Mouse (Mus musculus): ENCODE measurements around the gene Pla2g12a. TPM values are rescaled to one million over a fixed set of nuclear protein-coding genes. Genes with fewer than 3 reads are reported as not detected.
A peak's percentile ranks its signal among the peaks of the same experiment; 100 is the strongest.

The Pla2g12a gene
- 67.3 and 67.9 TPM in 2 replicates for polyA plus RNA-seq (2014; fragmentation: Nextera tagmentation; extraction: Ambion mirVana)

- under 1% methylated on average over 58 of the region's 66 CpGs for WGBS
- no peaks in the 10 kb centered on the region; the same call in 1 of the 2 replicates for H3K27me3 ChIP-seq (ENCODE audit: control insufficient read depth, insufficient read depth, low read length)
- H3K36me3 ChIP-seq (ENCODE audit: control insufficient read depth, insufficient read depth, low read length) = no peaks in the 10 kb centered on the region
- peak within 1 kb of the TSS; percentile 77 for H3K9ac ChIP-seq (ENCODE audit: low read length)
- peak; percentile 86 for ATAC-seq (ENCODE audit: insufficient number of reproducible peaks, insufficient read depth, low FRiP score, low read depth)
- peak within 1 kb of the TSS; percentile 70 to 79 for H3K27ac ChIP-seq (replicated peaks in 1 of 2; ENCODE audit: control insufficient read depth in 1 of 2, insufficient read depth in 1 of 2, low read depth in 2 of 2, low read length in 2 of 2)
- peak within 1 kb of the TSS; percentile 70 to 91 for H3K4me3 ChIP-seq (ENCODE audit: control insufficient read depth in 1 of 2, insufficient read depth in 1 of 2, low read depth in 1 of 2, low read length in 2 of 2)
- H3K4me1 ChIP-seq (ENCODE audit: control insufficient read depth in 2 of 2, insufficient read depth in 2 of 2, low read length in 2 of 2) = peaks cover 6 to 13% of the 10 kb centered on the region in 2 experiments
- no peaks in the 10 kb centered on the region for H3K9me3 ChIP-seq (ENCODE audit: control insufficient read depth, low read length)
- H3K4me2 ChIP-seq (ENCODE audit: low read length) = peak within 1 kb of the TSS; percentile 90
Measured at GRCm38 (mm10) chr3:129878405-129879021, at the start of gene Pla2g12a. Pla2g12a (plus strand) TSS chr3:129878606.

- ATAC-seq (ENCODE audit: insufficient number of reproducible peaks, insufficient read depth, low FRiP score, low read depth) = peak; percentile 36
Measured at GRCm38 (mm10) chr3:129830626-129831025, 47.8 kb upstream of the Pla2g12a start.

GRCm38 (mm10) chr3:129831035-129831568, 47.3 kb upstream of the Pla2g12a start, which contains the start of gene Gar1:
Gar1 (minus strand) TSS chr3:129831396.
- H3K4me1 ChIP-seq (ENCODE audit: control insufficient read depth in 2 of 2, insufficient read depth in 2 of 2, low read length in 2 of 2) = peaks cover 13 to 17% of the 10 kb centered on the region in 2 experiments
- peak within 1 kb of the TSS; percentile 88 for H3K9ac ChIP-seq (ENCODE audit: low read length)
- peak within 1 kb of the TSS; percentile 85 to 87 for H3K27ac ChIP-seq (replicated peaks in 1 of 2; ENCODE audit: control insufficient read depth in 1 of 2, insufficient read depth in 1 of 2, low read depth in 2 of 2, low read length in 2 of 2)
- peak within 1 kb of the TSS; percentile 92 for H3K4me3 ChIP-seq (ENCODE audit: control insufficient read depth in 1 of 2, insufficient read depth in 1 of 2, low read depth in 1 of 2, low read length in 2 of 2)
- ATAC-seq (ENCODE audit: insufficient number of reproducible peaks, insufficient read depth, low FRiP score, low read depth) = peak; percentile 86
- no peaks in the 10 kb centered on the region for H3K9me3 ChIP-seq (ENCODE audit: control insufficient read depth, low read length)
- no peaks in the 10 kb centered on the region for H3K27me3 ChIP-seq (ENCODE audit: control insufficient read depth, insufficient read depth, low read length)
- H3K36me3 ChIP-seq (ENCODE audit: control insufficient read depth, insufficient read depth, low read length) = peaks cover 19% of the 10 kb centered on the region
- peak within 1 kb of the TSS; percentile 76 for H3K4me2 ChIP-seq (ENCODE audit: low read length)
- WGBS = under 1% methylated on average over 60 of the region's 60 CpGs

More at GRCm38 (mm10) chr3:129830626-129831025, 47.8 kb upstream of the Pla2g12a start:
- Histone ChIP-seq H3K27ac (replicated peaks in 1 of 2; ENCODE audit: control insufficient read depth in 1 of 2, insufficient read depth in 1 of 2, low read depth in 2 of 2, low read length in 2 of 2) (peak overlapping the region; percentile 85 to 87), H3K4me2 (ENCODE audit: low read length) (peak overlapping the region; percentile 76), H3K9me3 (ENCODE audit: control insufficient read depth, low read length) (no peaks in the 10 kb centered on the region), H3K27me3 (ENCODE audit: control insufficient read depth, insufficient read depth, low read length) (no peaks in the 10 kb centered on the region), H3K4me1 (ENCODE audit: control insufficient read depth in 2 of 2, insufficient read depth in 2 of 2, low read length in 2 of 2) (peaks cover 8 to 13% of the 10 kb centered on the region in 2 experiments), H3K36me3 (ENCODE audit: control insufficient read depth, insufficient read depth, low read length) (peaks cover 20% of the 10 kb centered on the region), H3K4me3 (ENCODE audit: control insufficient read depth in 1 of 2, insufficient read depth in 1 of 2, low read depth in 1 of 2, low read length in 2 of 2) (peak overlapping the region; percentile 92), H3K9ac (ENCODE audit: low read length) (peak overlapping the region; percentile 88)
- WGBS = under 1% methylated on average over 40 of the region's 45 CpGs

DNA sequence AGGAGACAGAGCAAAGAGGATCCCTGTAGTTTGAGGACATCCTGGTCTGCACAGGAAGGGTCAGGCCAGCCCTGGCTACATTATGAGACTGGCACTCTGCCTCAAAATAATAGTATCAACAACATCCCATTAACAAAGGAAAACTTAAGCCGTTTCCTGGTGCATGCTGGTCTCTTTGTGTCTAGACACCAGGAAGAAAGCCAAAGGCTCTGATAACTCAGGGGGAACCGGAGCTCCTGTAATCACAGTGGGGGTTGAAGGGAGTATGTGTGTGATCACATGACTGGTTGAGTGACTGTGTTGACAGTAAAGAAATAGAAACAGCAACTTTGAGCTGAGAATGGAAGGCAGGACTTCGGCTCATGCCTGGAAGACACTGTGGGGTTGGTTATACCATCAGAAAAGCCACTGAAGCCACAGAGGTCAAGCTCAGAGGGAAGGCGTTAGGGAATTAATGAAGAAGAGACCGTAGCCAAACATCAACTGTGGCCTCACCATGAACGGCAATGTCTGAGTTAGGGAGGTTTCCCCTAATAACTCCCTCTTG, 42.9 kb upstream of the Pla2g12a start, which contains the start of gene Cfi:
Gene Cfi (plus strand): TSS at position 497 of the 547 bp plus-strand sequence.
- peaks cover 8 to 9% of the 10 kb centered on the region in 2 experiments; a peak in 3 of 4 replicates for H3K4me1 ChIP-seq (ENCODE audit: control insufficient read depth in 2 of 2, insufficient read depth in 2 of 2, low read length in 2 of 2)
- H3K9ac ChIP-seq (ENCODE audit: low read length) = no peak within 1 kb of the TSS
- peak within 1 kb of the TSS; percentile 45 to 77 for H3K27ac ChIP-seq (replicated peaks in 1 of 2; ENCODE audit: control insufficient read depth in 1 of 2, insufficient read depth in 1 of 2, low read depth in 2 of 2, low read length in 2 of 2)
- H3K9me3 ChIP-seq (ENCODE audit: control insufficient read depth, low read length) = no peaks in the 10 kb centered on the region
- no peaks in the 10 kb centered on the region for H3K27me3 ChIP-seq (ENCODE audit: control insufficient read depth, insufficient read depth, low read length)
- WGBS = 41% methylated on average over 6 of the region's 6 CpGs
- ATAC-seq (ENCODE audit: insufficient number of reproducible peaks, insufficient read depth, low FRiP score, low read depth) = no peak
- no peaks in the 10 kb centered on the region for H3K36me3 ChIP-seq (ENCODE audit: control insufficient read depth, insufficient read depth, low read length)
- H3K4me3 ChIP-seq (ENCODE audit: control insufficient read depth in 1 of 2, insufficient read depth in 1 of 2, low read depth in 1 of 2, low read length in 2 of 2) = 0 out of 4 replicates have a peak within 1 kb of the TSS, but pooled peaks of 1 of the 2 experiments have one; percentile 0
- peak within 1 kb of the TSS; percentile 52 for H3K4me2 ChIP-seq (ENCODE audit: low read length)

GRCm38 (mm10) chr3:129836051-129836697, 42.2 kb upstream of the Pla2g12a start:
- Histone ChIP-seq H3K27ac (replicated peaks in 1 of 2; ENCODE audit: control insufficient read depth in 1 of 2, insufficient read depth in 1 of 2, low read depth in 2 of 2, low read length in 2 of 2) (peak overlapping the region; percentile 45 to 77), H3K4me3 (ENCODE audit: control insufficient read depth in 1 of 2, insufficient read depth in 1 of 2, low read depth in 1 of 2, low read length in 2 of 2) (0 out of 4 replicates have a peak overlapping the region, but pooled peaks of 1 of the 2 experiments have one; percentile 0), H3K9ac (ENCODE audit: low read length) (no peak overlapping the region), H3K27me3 (ENCODE audit: control insufficient read depth, insufficient read depth, low read length) (no peaks in the 10 kb centered on the region), H3K4me1 (ENCODE audit: control insufficient read depth in 2 of 2, insufficient read depth in 2 of 2, low read length in 2 of 2) (peaks cover 8 to 9% of the 10 kb centered on the region in 2 experiments; a peak in 3 of 4 replicates), H3K9me3 (ENCODE audit: control insufficient read depth, low read length) (no peaks in the 10 kb centered on the region), H3K4me2 (ENCODE audit: low read length) (peak overlapping the region; percentile 52), H3K36me3 (ENCODE audit: control insufficient read depth, insufficient read depth, low read length) (no peaks in the 10 kb centered on the region)
- 14% methylated on average over 11 of the region's 11 CpGs for WGBS
- peak; percentile 44; the same call in 1 of the 2 replicates for ATAC-seq (ENCODE audit: insufficient number of reproducible peaks, insufficient read depth, low FRiP score, low read depth)

DNA sequence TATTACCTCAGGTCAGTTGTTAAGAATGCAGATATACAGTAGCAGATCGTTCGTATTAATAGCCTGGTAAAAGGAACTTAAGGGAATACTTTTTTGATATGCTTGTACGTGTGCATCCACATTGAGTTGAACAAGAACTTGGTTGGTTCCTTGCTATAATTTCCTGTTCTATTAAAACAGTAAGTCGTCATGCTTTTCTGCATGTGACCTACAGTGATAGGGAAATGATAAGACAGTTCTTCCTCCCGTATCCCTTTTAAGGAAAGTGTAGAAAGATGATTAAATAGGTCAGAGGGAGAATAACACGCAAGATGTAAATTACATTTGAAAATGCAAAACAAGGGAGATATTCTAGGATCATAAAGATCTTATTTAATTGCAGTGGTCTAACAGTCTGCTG, 41.4 kb upstream of the Pla2g12a start:
- WGBS = 65% methylated on average over 6 of the region's 6 CpGs
- no peak overlapping the region for H3K27ac ChIP-seq (replicated peaks in 1 of 2; ENCODE audit: control insufficient read depth in 1 of 2, insufficient read depth in 1 of 2, low read depth in 2 of 2, low read length in 2 of 2)
- H3K9ac ChIP-seq (ENCODE audit: low read length) = no peak overlapping the region
- ATAC-seq (ENCODE audit: insufficient number of reproducible peaks, insufficient read depth, low FRiP score, low read depth) = no peak
- H3K4me2 ChIP-seq (ENCODE audit: low read length) = no peak overlapping the region
- no peaks in the 10 kb centered on the region for H3K9me3 ChIP-seq (ENCODE audit: control insufficient read depth, low read length)
- H3K27me3 ChIP-seq (ENCODE audit: control insufficient read depth, insufficient read depth, low read length) = no peaks in the 10 kb centered on the region
- H3K4me3 ChIP-seq (ENCODE audit: control insufficient read depth in 1 of 2, insufficient read depth in 1 of 2, low read depth in 1 of 2, low read length in 2 of 2) = no peak overlapping the region
- no peaks in the 10 kb centered on the region for H3K36me3 ChIP-seq (ENCODE audit: control insufficient read depth, insufficient read depth, low read length)
- peaks cover 5 to 9% of the 10 kb centered on the region in 2 experiments; a peak in 2 of 4 replicates for H3K4me1 ChIP-seq (ENCODE audit: control insufficient read depth in 2 of 2, insufficient read depth in 2 of 2, low read length in 2 of 2)

DNA sequence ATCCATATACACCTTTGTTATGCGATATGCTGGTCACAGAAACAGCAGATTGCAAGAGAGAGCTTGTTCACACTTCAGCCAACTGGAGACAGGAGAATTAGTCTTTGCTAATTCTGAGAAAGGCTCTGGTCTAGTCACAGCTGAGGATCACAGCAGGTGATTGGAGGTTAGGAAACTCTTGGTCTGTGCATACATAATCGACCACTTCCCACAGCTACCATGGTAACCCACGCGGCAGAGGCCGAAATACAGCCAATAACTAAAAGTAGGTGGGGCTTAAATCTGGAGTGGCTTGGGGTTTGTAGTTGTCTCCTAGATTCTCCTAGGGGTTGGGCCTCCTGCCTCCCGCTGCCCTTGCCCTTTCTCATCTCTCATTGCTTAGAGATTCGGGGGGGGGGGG, 40.4 kb upstream of the Pla2g12a start:
- H3K9ac ChIP-seq (ENCODE audit: low read length) = no peak overlapping the region
- 37% methylated on average over 6 of the region's 7 CpGs for WGBS
- no peak for ATAC-seq (ENCODE audit: insufficient number of reproducible peaks, insufficient read depth, low FRiP score, low read depth)

More for the DNA sequence above, 40.4 kb upstream of the Pla2g12a start:
- H3K9me3 ChIP-seq (ENCODE audit: control insufficient read depth, low read length) = no peaks in the 10 kb centered on the region
- no peak overlapping the region for H3K4me2 ChIP-seq (ENCODE audit: low read length)
- no peak overlapping the region for H3K4me3 ChIP-seq (ENCODE audit: control insufficient read depth in 1 of 2, insufficient read depth in 1 of 2, low read depth in 1 of 2, low read length in 2 of 2)
- no peaks in the 10 kb centered on the region for H3K27me3 ChIP-seq (ENCODE audit: control insufficient read depth, insufficient read depth, low read length)
- peaks cover 5 to 9% of the 10 kb centered on the region in 2 experiments; a peak in 2 of 4 replicates for H3K4me1 ChIP-seq (ENCODE audit: control insufficient read depth in 2 of 2, insufficient read depth in 2 of 2, low read length in 2 of 2)
- H3K27ac ChIP-seq (replicated peaks in 1 of 2; ENCODE audit: control insufficient read depth in 1 of 2, insufficient read depth in 1 of 2, low read depth in 2 of 2, low read length in 2 of 2) = no peak overlapping the region
- no peaks in the 10 kb centered on the region for H3K36me3 ChIP-seq (ENCODE audit: control insufficient read depth, insufficient read depth, low read length)
